Mouse (Mus musculus) c-Kit-positive CD71-positive TER-119-negative erythroid progenitor cells, embryonic 14.5 days (primary cell): ENCODE measurements around the gene Atad3a.

Experiments used
- DNase-seq: peaks from one replicate; pipeline ENCODE4 v3.0.0-alpha.2; 2013; ENCODE audit warnings: low read depth

Gene Atad3a

GRCm38 (mm10) chr4:155694111-155694481 lies 66.8 kb downstream of the Atad3a start, which contains the start of gene Fndc10:
Fndc10 (plus strand) TSS chr4:155694342.
- DNase-seq = no peak

DNA sequence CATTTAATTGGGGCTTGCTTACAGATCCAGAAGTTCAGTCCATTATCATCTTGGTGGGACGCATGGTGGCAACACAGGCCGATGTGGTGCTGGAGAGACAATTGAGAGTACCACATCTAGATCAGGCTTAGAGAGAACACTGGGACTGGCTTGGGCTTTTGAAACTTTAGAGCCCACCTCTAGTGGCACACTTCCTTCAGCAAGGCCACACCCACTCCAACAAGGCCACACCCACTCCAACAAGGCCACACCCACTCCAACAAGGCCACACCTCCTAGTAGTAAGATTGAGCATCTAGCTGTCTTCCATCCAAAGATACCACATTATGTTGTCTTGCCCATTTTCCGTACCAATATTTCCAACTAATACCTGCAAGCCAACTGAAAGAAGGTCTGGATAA lies 68.5 kb downstream of the Atad3a start:
- DNase-seq = no peak
